Mouse (Mus musculus) liver, postnatal 0 days (tissue): ENCODE results near the gene Carm1. TPM values are rescaled to one million over a fixed set of nuclear protein-coding genes. Genes with fewer than 3 reads are reported as not detected.

Experiments
- ATAC-seq: fragments of 200-750 bp; cut with Nextera tagmentation; 2 replicates; pipeline ENCODE4 v1.8.0; 2017; ENCODE audit warnings: mild to moderate bottlenecking, moderate library complexity
- DNase-seq: peaks from one replicate; pipeline ENCODE4 v3.0.0-alpha.2; 2016
- H3K27ac ChIP-seq: fragments of 300-500 bp; sonication (generic); 2 replicates; pipeline ENCODE4 v1.5.1; 2014; ENCODE audit warnings: antibody characterized with exemption, moderate library complexity, mild to moderate bottlenecking, low read depth
- H3K27me3 ChIP-seq: fragments of 300-500 bp; sonication (generic); 2 replicates; pipeline ENCODE4 v1.6.1; 2014; ENCODE audit warnings: low read length, control low read depth, mixed read lengths; ENCODE audit not compliant: insufficient read depth
- H3K36me3 ChIP-seq: fragments of 300-500 bp; sonication (generic); replicated peaks from 2 replicates; pipeline ENCODE4 v1.6.1; 2014; ENCODE audit warnings: mild to moderate bottlenecking, control low read depth, low read length, moderate library complexity, mixed read lengths; ENCODE audit not compliant: insufficient read depth
- H3K4me1 ChIP-seq: fragments of 300-500 bp; sonication (generic); 2 replicates; pipeline ENCODE4 v1.6.1; 2014; ENCODE audit warnings: antibody characterized with exemption, mild to moderate bottlenecking, control low read depth; ENCODE audit not compliant: insufficient read depth
- H3K4me2 ChIP-seq: fragments of 300-500 bp; sonication (generic); 2 replicates; pipeline ENCODE4 v1.6.1; 2014; ENCODE audit warnings: low read depth, mild to moderate bottlenecking, low read length, moderate library complexity, mixed read lengths
- H3K4me3 ChIP-seq: fragments of 300-500 bp; sonication (generic); 2 replicates; pipeline ENCODE4 v1.5.1; 2014; ENCODE audit warnings: low read depth, low read length
- H3K9ac ChIP-seq: fragments of 300-500 bp; sonication (generic); replicated peaks from 2 replicates; pipeline ENCODE4 v1.6.1; 2014; ENCODE audit warnings: mild to moderate bottlenecking, moderate library complexity
- H3K9me3 ChIP-seq: fragments of 300-500 bp; sonication (generic); 2 replicates; pipeline ENCODE4 v1.6.1; 2016; ENCODE audit warnings: mild to moderate bottlenecking, control low read depth, low read length, mixed read lengths
- CTCF ChIP-seq: sonication (generic); IDR thresholded peaks from 2 replicates; pipeline ENCODE4 v1.5.1; 2016; ENCODE audit warnings: antibody characterized with exemption, low read depth
- EP300 ChIP-seq: IDR thresholded peaks from 2 replicates; pipeline ENCODE4 v1.6.1; 2016; ENCODE audit warnings: antibody characterized with exemption, low read depth, mild to moderate bottlenecking
- whole genome bisulfite sequencing: fragments of 180-500 bp; shearing (Covaris S2); extraction: QIAGEN DNeasy Blood & Tissue Kit; methylation state at CpG from one replicate; pipeline ENCODE4 v1.1.7; 2014; ENCODE audit not compliant: insufficient replicate concordance; 5-methylcytosine and 5-hydroxymethylcytosine counted together
- polyA plus RNA-seq: library from polyadenylated mRNA; unstranded; fragments of >200 nt; fragmentation: Nextera tagmentation; extraction: Ambion mirVana; gene quantifications from 2 replicates; pipeline ENCODE4 v1.2.1, GENCODE M21; 2015

Carm1 gene
- polyA plus RNA-seq, 1 experiment from 2014 or later, result 8.6 TPM

- Histone ChIP-seq H3K36me3 (no peaks in the 10 kb centered on the region), H3K9me3 (no peaks in the 10 kb centered on the region), H3K27me3 (no peaks in the 10 kb centered on the region), H3K4me3 (no peak overlapping the region), H3K4me2 (no peak overlapping the region), H3K9ac (no peak overlapping the region), H3K27ac (no peak overlapping the region), H3K4me1 (peaks cover 7% of the 10 kb centered on the region)
- peak; percentile 87 for ATAC-seq
- peak; percentile 35 for DNase-seq
- WGBS, result 59% methylated on average over 1 of the region's 1 CpGs
- no peak for TF ChIP-seq EP300
- no peak for TF ChIP-seq CTCF
Measured at GRCm38 (mm10) chr9:21609861-21610260, 63.2 kb downstream of the Carm1 start.

- peak overlapping the region; percentile 79 for H3K4me3 ChIP-seq
- peak overlapping the region; percentile 91 for H3K27ac ChIP-seq
- H3K27me3 ChIP-seq, result no peaks in the 10 kb centered on the region
- ATAC-seq (no peak), DNase-seq (no peak)
- H3K9ac ChIP-seq, result peak overlapping the region; percentile 82
- 65% methylated on average over 15 of the region's 15 CpGs for WGBS
- H3K4me1 ChIP-seq, result peaks cover 24% of the 10 kb centered on the region
- H3K4me2 ChIP-seq, result peak overlapping the region; percentile 88
- H3K9me3 ChIP-seq, result no peaks in the 10 kb centered on the region
- TF ChIP-seq CTCF (no peak), EP300 (no peak)
- no peaks in the 10 kb centered on the region for H3K36me3 ChIP-seq
Measured at GRCm38 (mm10) chr9:21614864-21615616, 68.3 kb downstream of the Carm1 start.

- TF ChIP-seq EP300 (no peak), CTCF (no peak)
- DNase-seq, result peak; percentile 99
- Histone ChIP-seq H3K27me3 (no peaks in the 10 kb centered on the region), H3K4me2 (peak within 1 kb of the TSS; percentile 88), H3K4me1 (peaks cover 21% of the 10 kb centered on the region), H3K36me3 (no peaks in the 10 kb centered on the region), H3K27ac (peak within 1 kb of the TSS; percentile 91), H3K9ac (peak within 1 kb of the TSS; percentile 82), H3K4me3 (peak within 1 kb of the TSS; percentile 79), H3K9me3 (no peaks in the 10 kb centered on the region)
- ATAC-seq, result peak; percentile 96
- under 1% methylated on average over 43 of the region's 45 CpGs for WGBS
Measured at GRCm38 (mm10) chr9:21615617-21616231, 69.0 kb downstream of the Carm1 start, which contains the start of gene Smarca4. Gene Smarca4 (plus strand): TSS chr9:21616169.

- TF ChIP-seq EP300, result no peak
- no peaks in the 10 kb centered on the region for H3K9me3 ChIP-seq
- 1% methylated on average over 55 of the region's 57 CpGs for WGBS
- H3K9ac ChIP-seq, result peak overlapping the region; percentile 82
- ATAC-seq, result peak; percentile 71
- no peaks in the 10 kb centered on the region for H3K27me3 ChIP-seq
- peak overlapping the region; percentile 88 for H3K4me2 ChIP-seq
- H3K4me1 ChIP-seq, result peaks cover 21% of the 10 kb centered on the region
- H3K4me3 ChIP-seq, result peak overlapping the region; percentile 79
- DNase-seq, result peak; percentile 89
- H3K27ac ChIP-seq, result peak overlapping the region; percentile 91
- no peaks in the 10 kb centered on the region for H3K36me3 ChIP-seq
Measured at GRCm38 (mm10) chr9:21616232-21616781, 69.6 kb downstream of the Carm1 start.

GRCm38 (mm10) chr9:21617066-21617465, 70.4 kb downstream of the Carm1 start:
- Histone ChIP-seq H3K4me3 (peak overlapping the region; percentile 79), H3K4me1 (peaks cover 21% of the 10 kb centered on the region), H3K27ac (peak overlapping the region; percentile 91), H3K9ac (peak overlapping the region; percentile 82), H3K4me2 (peak overlapping the region; percentile 88), H3K36me3 (no peaks in the 10 kb centered on the region), H3K27me3 (no peaks in the 10 kb centered on the region), H3K9me3 (no peaks in the 10 kb centered on the region)
- 3% methylated on average over 10 of the region's 10 CpGs for WGBS
- ATAC-seq (no peak), DNase-seq (no peak)
- TF ChIP-seq CTCF (no peak), EP300 (no peak)

- Histone ChIP-seq H3K9ac (no peak overlapping the region), H3K9me3 (no peaks in the 10 kb centered on the region), H3K4me3 (no peak overlapping the region), H3K27me3 (no peaks in the 10 kb centered on the region), H3K4me1 (peaks cover 19% of the 10 kb centered on the region), H3K27ac (no peak overlapping the region), H3K4me2 (no peak overlapping the region), H3K36me3 (no peaks in the 10 kb centered on the region)
- ATAC-seq (no peak), DNase-seq (no peak)
- TF ChIP-seq EP300, result no peak
- no peak for TF ChIP-seq CTCF
- 80% methylated on average over 4 of the region's 4 CpGs for WGBS
Measured at GRCm38 (mm10) chr9:21620229-21620628, 73.5 kb downstream of the Carm1 start.
